Mouse (Mus musculus): Measurements from ENCODE around the gene Msl3l2. TPM values are rescaled to one million over a fixed set of nuclear protein-coding genes. Genes with fewer than 3 reads are reported as not detected.

Msl3l2 gene
- polyA plus RNA-seq, 1 experiment from 2014 or later: 5.8 TPM

DNA sequence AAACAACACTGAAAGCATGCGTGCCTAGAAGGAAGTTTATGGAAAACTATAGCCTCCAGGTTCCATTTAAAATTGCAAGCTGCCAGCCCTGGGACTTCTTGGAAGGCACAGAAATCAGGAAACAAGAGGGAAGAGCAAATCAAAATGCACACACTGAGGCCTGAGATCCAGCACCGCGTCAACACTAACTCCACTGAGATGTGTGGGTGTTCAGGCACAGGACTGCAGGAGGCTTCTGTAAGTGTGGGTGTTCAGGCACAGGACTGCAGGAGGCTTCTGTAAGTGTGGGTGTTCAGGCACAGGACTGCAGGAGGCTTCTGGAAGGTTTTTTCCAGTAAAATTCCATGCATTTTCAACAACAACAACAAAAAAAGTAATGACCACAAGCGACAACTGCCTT is 59.0 kb downstream of the Msl3l2 start:
- WGBS: 85% methylated on average over 4 of the region's 4 CpGs
- Histone ChIP-seq H3K27ac (ENCODE audit: low read length) (no peak overlapping the region), H3K9me3 (ENCODE audit: low read length) (no peaks in the 10 kb centered on the region), H3K4me3 (ENCODE audit: low read length) (no peak overlapping the region), H3K4me1 (ENCODE audit: insufficient read depth, low read length) (no peaks in the 10 kb centered on the region), H3K4me2 (replicated peaks; ENCODE audit: low read depth, low read length) (no peak overlapping the region), H3K9ac (replicated peaks; ENCODE audit: low read length) (no peak overlapping the region), H3K27me3 (ENCODE audit: insufficient read depth, low read length) (no peaks in the 10 kb centered on the region), H3K36me3 (ENCODE audit: insufficient read depth, low read length) (no peaks in the 10 kb centered on the region)
- ATAC-seq (ENCODE audit: low FRiP score, low TSS enrichment): no peak

Other genes starting within 250 kb of the Msl3l2 start
- gene Tbc1d32, start 121.8 kb downstream of the Msl3l2 start, polyA plus RNA-seq (2015; fragmentation: Nextera tagmentation; extraction: Ambion mirVana): 3.9 and 4.5 TPM in 2 replicates